Mouse (Mus musculus): Measurements from ENCODE around the gene Ranbp6.

GRCm38 (mm10) chr19:29844036-29844661 lies 31.4 kb upstream of the Ranbp6 start:
- no peak for TF ChIP-seq CTCF (IDR thresholded peaks at IDR 0.05; ENCODE audit: extremely low read depth, insufficient read depth, insufficient read length, insufficient replicate concordance)
- no peak for TF ChIP-seq POLR2A (IDR thresholded peaks at IDR 0.05; ENCODE audit: low read depth, low read length)

Measured in spleen, adult 2 months (tissue).